Mouse (Mus musculus) kidney, adult 2 months (tissue): Measurements from ENCODE around the gene Nmnat3. TPM values are rescaled to one million over a fixed set of nuclear protein-coding genes. Genes with fewer than 3 reads are reported as not detected.

Experiments
- DNase-seq: peaks from one replicate; pipeline ENCODE4 v3.0.0; 2021
- H3K27ac ChIP-seq: fragments of 200-500 bp; 2 replicates; pipeline ENCODE4 v1.5.1; 2012; ENCODE audit warnings: low read depth, low read length, control low read depth, inconsistent platforms; ENCODE audit not compliant: insufficient read depth
- H3K27me3 ChIP-seq: fragments of 200-500 bp; replicated peaks from 2 replicates; pipeline ENCODE4 v1.6.1; 2012; ENCODE audit warnings: mild to moderate bottlenecking, moderate library complexity, low read length, inconsistent platforms; ENCODE audit not compliant: control insufficient read depth, insufficient read depth
- H3K36me3 ChIP-seq: fragments of 200-500 bp; 2 replicates; pipeline ENCODE4 v1.6.1; 2012; ENCODE audit warnings: mild to moderate bottlenecking, moderate library complexity, low read length, inconsistent platforms; ENCODE audit not compliant: control insufficient read depth, insufficient read depth
- H3K4me1 ChIP-seq: fragments of 200-500 bp; 2 replicates; pipeline ENCODE4 v1.6.1; 2011; ENCODE audit warnings: low read length; ENCODE audit not compliant: control insufficient read depth, insufficient read depth
- H3K4me3 ChIP-seq: fragments of 200-500 bp; 2 replicates; pipeline ENCODE4 v1.5.1; 2011; ENCODE audit warnings: mild to moderate bottlenecking, low read depth, low read length, control low read depth; ENCODE audit not compliant: insufficient read depth
- CTCF ChIP-seq: fragments of 200-500 bp; conservative IDR thresholded peaks from 2 replicates; pipeline ENCODE4 v1.5.1; 2011; ENCODE audit warnings: low read depth, mild to moderate bottlenecking, control low read depth, low read length, moderate library complexity, mixed read lengths; ENCODE audit not compliant: insufficient read depth, insufficient read length
- POLR2A ChIP-seq: fragments of 200-500 bp; IDR thresholded peaks from one replicate; pipeline ENCODE4 v1.6.1; 2011; ENCODE audit warnings: low read depth, low read length, control low read depth
- WGBS: fragments of 180-500 bp; shearing (Covaris S2); methylation state at CpG from one replicate; pipeline ENCODE4 v1.1.7; 2018; 5-methylcytosine and 5-hydroxymethylcytosine counted together
- polyA plus RNA-seq: library from polyadenylated mRNA; depleted of rRNA; stranded (reverse); fragments of >200 nt; gene quantifications from 2 replicates; pipeline ENCODE4 v1.2.3, GENCODE M21; 2012

Gene Nmnat3
- polyA plus RNA-seq, 1 experiment: 27.7 TPM

DNA sequence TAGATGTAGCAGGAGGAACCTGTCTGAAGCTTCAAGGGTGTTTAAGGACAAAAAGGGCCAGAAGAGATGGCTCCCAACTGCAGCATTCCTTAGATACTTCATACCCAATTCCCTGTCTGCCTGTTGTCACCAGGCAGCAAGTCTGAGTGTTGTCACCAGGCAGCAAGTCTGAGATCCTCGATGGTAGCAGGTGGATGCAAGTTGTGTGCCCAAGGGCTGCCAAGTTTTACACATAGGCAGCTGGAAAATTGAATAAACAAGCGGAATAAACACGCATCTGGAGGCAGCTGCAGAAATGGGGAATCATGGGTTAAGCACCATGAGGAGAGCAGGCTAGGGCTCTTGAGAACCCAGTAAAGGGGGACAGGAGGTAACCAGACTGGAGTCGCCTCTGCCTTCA lies 52.7 kb downstream of the Nmnat3 start:
- DNase-seq: no peak
- Histone ChIP-seq H3K4me1 (peaks cover 5% of the 10 kb centered on the region; the same call in 1 of the 2 replicates), H3K27ac (peak overlapping the region; percentile 19; the same call in 1 of the 2 replicates), H3K36me3 (no peaks in the 10 kb centered on the region), H3K27me3 (no peaks in the 10 kb centered on the region), H3K4me3 (no peak overlapping the region)
- TF ChIP-seq POLR2A: no peak
- TF ChIP-seq CTCF: no peak
- 64% methylated on average over 4 of the region's 4 CpGs for WGBS

DNA sequence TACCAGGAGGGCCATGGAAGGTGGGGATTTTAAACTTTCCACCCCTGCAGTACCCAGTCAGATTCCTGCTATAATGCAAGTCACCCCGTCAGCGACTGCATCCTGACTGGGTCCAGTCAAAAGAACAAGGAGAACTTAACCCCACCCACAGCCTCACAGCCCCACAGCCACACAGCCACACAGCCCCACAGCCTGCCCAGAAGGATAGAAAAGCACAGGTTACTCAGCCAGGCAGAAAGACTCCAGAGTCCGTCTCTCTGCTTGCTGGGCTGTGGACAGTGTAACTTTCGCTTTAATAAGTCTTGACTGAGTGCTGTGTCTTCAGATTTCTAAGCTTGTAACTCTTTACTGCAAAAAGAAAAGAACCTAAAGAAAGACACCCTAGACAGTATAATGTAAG lies 53.2 kb downstream of the Nmnat3 start:
- Histone ChIP-seq H3K4me3 (no peak overlapping the region), H3K4me1 (peaks cover 5% of the 10 kb centered on the region; the same call in 1 of the 2 replicates), H3K27ac (peak overlapping the region; percentile 19; the same call in 1 of the 2 replicates), H3K36me3 (no peaks in the 10 kb centered on the region), H3K27me3 (no peaks in the 10 kb centered on the region)
- TF ChIP-seq POLR2A: no peak
- TF ChIP-seq CTCF: no peak
- WGBS: 38% methylated on average over 4 of the region's 4 CpGs
- peak; percentile 43 for DNase-seq

DNA sequence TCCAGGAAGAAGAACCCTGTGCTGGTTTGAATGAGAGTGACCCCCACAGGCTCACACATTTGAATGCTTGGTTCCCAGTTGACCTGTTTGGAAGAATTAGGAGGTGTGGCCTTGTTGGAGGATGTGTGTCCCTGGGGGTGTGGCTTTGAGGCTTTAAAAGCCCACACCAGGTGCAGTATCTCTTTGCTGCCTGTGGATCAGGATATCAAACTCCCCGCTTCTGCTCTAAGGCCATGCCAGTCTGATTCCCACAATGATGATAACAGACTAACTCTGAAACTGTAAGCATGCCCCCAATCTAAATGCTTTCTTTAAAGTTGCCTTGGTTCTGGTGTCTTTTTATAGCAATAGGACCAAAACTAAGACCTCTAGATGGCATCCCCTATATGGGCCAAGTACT lies 58.6 kb downstream of the Nmnat3 start:
- DNase-seq: no peak
- Histone ChIP-seq H3K4me1 (no peaks in the 10 kb centered on the region; the same call in 1 of the 2 replicates), H3K27me3 (no peaks in the 10 kb centered on the region), H3K36me3 (no peaks in the 10 kb centered on the region), H3K27ac (no peak overlapping the region), H3K4me3 (no peak overlapping the region)
- 93% methylated on average over 1 of the region's 1 CpGs for WGBS
- TF ChIP-seq CTCF (no peak), POLR2A (no peak)

DNA sequence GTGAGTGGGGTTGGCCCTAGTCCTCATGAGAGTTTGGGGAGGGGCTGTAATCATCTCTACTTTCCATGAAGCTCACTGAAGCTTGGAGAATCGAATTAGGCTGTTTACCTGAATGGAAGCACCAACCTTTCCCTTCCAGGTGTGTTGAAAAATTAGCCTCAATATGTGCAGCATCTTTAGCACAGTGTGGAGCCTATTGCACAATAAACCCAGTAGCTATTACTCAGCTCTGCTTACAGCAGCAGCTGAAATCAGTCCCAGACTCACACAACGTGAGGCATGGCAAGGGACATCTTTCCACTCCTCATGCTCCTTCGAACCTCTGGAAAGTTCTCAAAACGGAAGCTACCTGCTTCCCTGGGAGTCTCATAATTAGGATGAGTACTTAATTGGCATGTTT lies 59.0 kb downstream of the Nmnat3 start:
- no peak for DNase-seq
- H3K4me1 ChIP-seq: no peaks in the 10 kb centered on the region
- 82% methylated on average over 4 of the region's 4 CpGs for WGBS

DNA sequence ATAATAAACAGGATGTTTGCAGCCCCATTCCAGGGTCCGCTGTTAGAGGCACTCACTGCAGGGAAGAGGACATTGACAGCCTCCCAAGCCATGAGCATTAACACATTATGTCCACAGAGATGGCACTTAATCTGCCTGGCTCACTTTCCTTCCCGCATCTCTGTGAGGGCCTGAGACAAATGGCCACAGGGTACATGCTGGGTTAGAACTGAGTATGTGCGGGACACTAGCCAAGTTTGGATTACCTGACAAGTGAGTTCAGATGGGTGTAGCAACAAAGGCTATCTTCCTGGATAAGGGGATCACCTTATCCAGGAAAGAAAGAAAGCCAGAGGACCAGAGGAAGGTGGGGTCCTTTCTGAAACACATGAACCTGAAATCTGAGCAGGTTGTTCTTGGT lies 59.8 kb downstream of the Nmnat3 start:
- TF ChIP-seq CTCF: no peak
- no peak for TF ChIP-seq POLR2A
- Histone ChIP-seq H3K4me3 (no peak overlapping the region), H3K36me3 (no peaks in the 10 kb centered on the region), H3K27me3 (no peaks in the 10 kb centered on the region), H3K4me1 (no peaks in the 10 kb centered on the region), H3K27ac (no peak overlapping the region)
- WGBS: 85% methylated on average over 3 of the region's 3 CpGs
- no peak for DNase-seq

More for the DNA sequence above, 59.0 kb downstream of the Nmnat3 start:
- no peak overlapping the region for H3K4me3 ChIP-seq
- H3K27ac ChIP-seq: no peak overlapping the region
- H3K27me3 ChIP-seq: no peaks in the 10 kb centered on the region
- no peaks in the 10 kb centered on the region for H3K36me3 ChIP-seq
- TF ChIP-seq POLR2A (no peak), CTCF (no peak)

DNA sequence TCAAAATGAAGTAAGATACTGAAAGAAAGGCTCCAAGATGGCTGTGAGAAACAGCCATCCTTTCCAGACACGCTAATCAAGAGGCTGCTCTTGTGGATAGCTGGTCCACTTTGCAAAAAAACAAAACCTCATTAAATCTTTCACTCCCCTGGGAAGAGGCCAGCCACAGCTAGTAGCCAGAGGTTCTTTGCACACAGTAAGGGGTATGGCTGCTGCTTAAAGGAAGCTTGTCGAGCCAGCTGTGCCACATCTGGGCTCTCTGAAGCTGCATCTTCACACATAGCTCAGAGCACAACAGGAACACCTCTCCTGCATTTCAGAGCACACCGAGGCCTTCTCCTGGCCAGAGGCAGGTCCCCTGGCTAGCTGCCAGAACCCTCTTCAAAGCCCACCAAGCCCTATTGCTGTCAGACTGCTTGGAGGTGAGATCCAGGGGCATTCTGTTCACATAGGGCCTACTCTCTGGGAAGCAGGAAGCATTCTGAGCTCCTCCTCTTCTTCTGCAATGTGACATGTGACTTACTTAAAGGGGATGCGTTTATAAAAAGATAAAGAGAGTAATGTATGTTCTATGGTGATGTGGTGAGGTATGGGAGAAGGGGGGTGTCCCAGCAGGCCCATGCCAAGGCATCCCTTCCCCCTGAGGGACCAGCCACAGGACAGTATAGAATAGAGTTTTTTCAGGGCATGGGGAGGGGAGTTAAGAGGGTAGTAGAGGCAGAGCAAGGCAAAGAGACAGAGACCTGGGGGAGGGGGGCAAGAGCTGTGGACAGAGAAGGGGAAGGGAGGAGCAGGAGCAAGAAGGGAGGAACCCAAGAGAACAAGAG lies 63.3 kb downstream of the Nmnat3 start:
- no peak for DNase-seq
- no peak overlapping the region for H3K27ac ChIP-seq

DNA sequence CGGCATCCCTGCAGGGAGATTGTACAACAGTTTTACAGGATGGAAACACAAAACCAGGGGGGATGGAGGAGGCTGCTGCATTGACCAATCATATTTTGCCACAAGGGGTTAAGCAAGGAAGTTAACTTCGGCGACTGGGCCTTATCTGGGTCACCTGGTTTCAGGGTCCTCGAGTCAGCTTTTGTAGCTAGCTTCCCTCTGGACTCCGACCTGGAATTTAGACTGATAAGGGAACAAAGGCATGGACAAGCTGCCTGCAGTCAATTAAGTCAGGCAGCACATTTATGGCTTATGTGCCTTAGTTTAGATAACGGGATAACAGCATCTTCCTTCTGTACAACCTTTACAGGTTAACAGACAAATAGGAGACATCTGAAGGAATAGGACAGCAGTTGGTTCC lies 65.1 kb downstream of the Nmnat3 start:
- no peak for TF ChIP-seq POLR2A
- no peak for TF ChIP-seq CTCF
- H3K4me3 ChIP-seq: no peak overlapping the region
- H3K4me1 ChIP-seq: no peaks in the 10 kb centered on the region
- no peaks in the 10 kb centered on the region for H3K27me3 ChIP-seq
- no peak overlapping the region for H3K27ac ChIP-seq
- no peak for DNase-seq
- WGBS: 68% methylated on average over 6 of the region's 6 CpGs
- no peaks in the 10 kb centered on the region for H3K36me3 ChIP-seq

More for the DNA sequence above, 63.3 kb downstream of the Nmnat3 start:
- TF ChIP-seq CTCF (no peak), POLR2A (no peak)
- no peaks in the 10 kb centered on the region for H3K4me1 ChIP-seq
- H3K27me3 ChIP-seq: no peaks in the 10 kb centered on the region
- 47% methylated on average over 4 of the region's 4 CpGs for WGBS
- H3K4me3 ChIP-seq: no peak overlapping the region
- H3K36me3 ChIP-seq: no peaks in the 10 kb centered on the region
